Mouse (Mus musculus) intestine, embryonic 14.5 days (tissue): Measurements from ENCODE around the gene Sidt1. TPM values are rescaled to one million over a fixed set of nuclear protein-coding genes. Genes with fewer than 3 reads are reported as not detected.

ENCODE experiments used
- ATAC-seq: fragments of 200-750 bp; cut with Nextera tagmentation; replicated peaks from 2 replicates; pipeline ENCODE4 v1.8.0; 2017; ENCODE audit warnings: low read depth, moderate number of reproducible peaks, moderate TSS enrichment, moderate library complexity; ENCODE audit not compliant: low FRiP score, low TSS enrichment
- DNase-seq: peaks from one replicate; pipeline ENCODE4 v3.0.0-alpha.2; 2018; ENCODE audit warnings: low spot score
- H3K27ac ChIP-seq: fragments of 300-500 bp; sonication (generic); 2 replicates; pipeline ENCODE4 v1.5.1; 2014; ENCODE audit warnings: low read depth, mild to moderate bottlenecking, control low read depth
- H3K27me3 ChIP-seq: fragments of 300-500 bp; sonication (generic); replicated peaks from 2 replicates; pipeline ENCODE4 v1.6.1; 2014; ENCODE audit warnings: low read length, control low read depth; ENCODE audit not compliant: control insufficient read depth, insufficient read depth
- H3K36me3 ChIP-seq: fragments of 300-500 bp; sonication (generic); 2 replicates; pipeline ENCODE4 v1.6.1; 2014; ENCODE audit warnings: low read length, control low read depth; ENCODE audit not compliant: control insufficient read depth, insufficient read depth
- H3K4me1 ChIP-seq: fragments of 300-500 bp; sonication (generic); replicated peaks from 2 replicates; pipeline ENCODE4 v1.6.1; 2014; ENCODE audit warnings: low read length, control low read depth, mixed read lengths; ENCODE audit not compliant: control insufficient read depth, insufficient read depth
- H3K4me2 ChIP-seq: fragments of 300-500 bp; sonication (generic); 2 replicates; pipeline ENCODE4 v1.6.1; 2014; ENCODE audit warnings: low read length
- H3K4me3 ChIP-seq: fragments of 300-500 bp; sonication (generic); 2 replicates; pipeline ENCODE4 v1.5.1; 2014; ENCODE audit warnings: low read depth, low read length, control low read depth, mixed read lengths
- H3K9ac ChIP-seq: fragments of 300-500 bp; sonication (generic); 2 replicates; pipeline ENCODE4 v1.6.1; 2014; ENCODE audit warnings: mild to moderate bottlenecking, low read length
- H3K9me3 ChIP-seq: fragments of 300-500 bp; sonication (generic); 2 replicates; pipeline ENCODE4 v1.6.1; 2016; ENCODE audit warnings: low read length, control low read depth; ENCODE audit not compliant: control insufficient read depth
- WGBS: fragments of 180-500 bp; shearing (Covaris S2); extraction: QIAGEN DNeasy Blood & Tissue Kit; methylation state at CpG from one replicate; pipeline ENCODE4 v1.1.7; 2014; 5-methylcytosine and 5-hydroxymethylcytosine counted together
- polyA plus RNA-seq: library from polyadenylated mRNA; unstranded; fragments of >200 nt; fragmentation: Nextera tagmentation; extraction: Ambion mirVana; gene quantifications from 2 replicates; pipeline ENCODE4 v1.2.1, GENCODE M21; 2014

Gene Sidt1
- polyA plus RNA-seq, 1 experiment from 2014 or later: 1.1 TPM

DNA sequence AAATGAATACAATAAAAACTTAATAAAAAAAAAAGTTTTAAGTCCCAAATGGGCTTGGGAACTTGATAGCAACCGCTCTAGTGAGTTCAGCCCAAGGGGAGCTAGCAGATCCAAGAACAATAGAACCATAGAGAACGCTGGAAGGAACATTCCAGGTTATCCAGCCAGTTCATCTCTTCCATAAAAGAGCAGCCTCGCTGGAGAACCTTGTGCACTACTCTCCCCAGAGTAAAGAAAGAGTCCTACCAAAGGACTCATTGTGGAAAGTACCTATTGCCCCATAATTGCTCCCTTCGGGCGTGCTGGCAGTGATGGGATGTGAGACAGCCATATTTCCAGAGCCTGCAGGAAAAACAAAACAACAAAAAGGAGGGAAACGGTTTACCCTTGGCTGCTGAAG lies 63.4 kb downstream of the Sidt1 start:
- no peak for DNase-seq
- Histone ChIP-seq H3K4me1 (no peaks in the 10 kb centered on the region), H3K27me3 (no peaks in the 10 kb centered on the region), H3K36me3 (no peaks in the 10 kb centered on the region), H3K9me3 (no peaks in the 10 kb centered on the region), H3K4me2 (no peak overlapping the region), H3K9ac (no peak overlapping the region), H3K27ac (no peak overlapping the region), H3K4me3 (no peak overlapping the region)
- WGBS: 77% methylated on average over 6 of the region's 6 CpGs
- ATAC-seq: no peak

DNA sequence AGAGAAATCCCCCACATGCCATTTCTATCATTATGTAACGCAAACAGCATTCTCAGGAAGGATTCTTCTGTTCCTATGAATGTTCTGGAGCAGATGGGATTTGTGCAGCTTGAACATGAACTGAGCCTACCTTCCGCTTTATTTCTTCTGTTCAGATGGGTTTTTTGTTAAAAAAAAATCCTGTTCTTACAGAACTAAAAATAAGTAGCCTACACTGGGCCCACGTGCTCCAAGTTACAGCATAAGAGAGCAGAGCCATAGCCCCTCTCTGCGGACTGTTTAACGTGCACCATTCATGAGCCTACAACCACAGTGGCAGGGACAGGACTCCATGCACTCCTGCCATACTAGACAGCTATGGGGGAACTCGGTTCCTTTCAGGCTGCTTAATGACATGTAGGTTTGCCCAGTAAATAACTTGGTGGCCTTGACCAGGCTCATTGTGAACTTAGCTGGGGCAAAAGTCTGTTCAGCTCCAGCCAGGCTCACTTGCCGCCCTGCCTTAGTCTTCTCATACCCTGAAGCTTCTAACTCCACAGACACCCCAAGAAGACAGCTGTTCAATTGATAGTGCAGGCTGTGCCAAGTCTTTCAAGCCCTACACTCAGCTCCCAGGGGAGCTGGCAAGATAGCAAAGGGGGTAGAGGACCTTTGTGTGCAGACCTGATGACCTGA lies 64.3 kb downstream of the Sidt1 start:
- 89% methylated on average over 7 of the region's 7 CpGs for WGBS
- no peak overlapping the region for H3K4me3 ChIP-seq
- H3K9me3 ChIP-seq: no peaks in the 10 kb centered on the region
- H3K27me3 ChIP-seq: no peaks in the 10 kb centered on the region
- H3K4me1 ChIP-seq: no peaks in the 10 kb centered on the region
- DNase-seq: no peak
- no peaks in the 10 kb centered on the region for H3K36me3 ChIP-seq
- H3K9ac ChIP-seq: no peak overlapping the region
- no peak overlapping the region for H3K4me2 ChIP-seq
- H3K27ac ChIP-seq: no peak overlapping the region
- ATAC-seq: no peak

DNA sequence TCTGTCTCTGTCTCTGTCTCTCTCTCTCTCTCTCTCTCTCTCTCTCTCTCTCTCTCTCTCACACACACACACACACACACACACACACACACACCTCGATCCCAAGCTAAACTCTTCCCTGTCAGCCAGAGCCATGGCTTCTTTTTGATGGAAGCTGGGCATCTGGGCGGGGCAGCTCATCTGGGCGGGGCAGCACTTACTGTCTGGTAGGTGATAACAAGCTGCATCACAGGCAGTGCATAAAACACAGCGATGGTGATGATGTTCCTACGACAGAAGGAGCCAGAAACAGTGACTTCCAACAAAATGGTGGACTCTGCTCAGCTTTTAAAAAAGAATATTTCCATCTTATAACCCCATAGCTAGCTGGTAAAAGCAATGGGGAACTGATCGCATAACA lies 67.4 kb downstream of the Sidt1 start:
- H3K36me3 ChIP-seq: no peaks in the 10 kb centered on the region
- no peaks in the 10 kb centered on the region for H3K27me3 ChIP-seq
- no peak overlapping the region for H3K27ac ChIP-seq
- 83% methylated on average over 6 of the region's 6 CpGs for WGBS
- H3K9me3 ChIP-seq: no peaks in the 10 kb centered on the region
- H3K4me1 ChIP-seq: no peaks in the 10 kb centered on the region
- ATAC-seq (no peak), DNase-seq (no peak)
- H3K4me3 ChIP-seq: no peak overlapping the region
- H3K9ac ChIP-seq: no peak overlapping the region
- no peak overlapping the region for H3K4me2 ChIP-seq

DNA sequence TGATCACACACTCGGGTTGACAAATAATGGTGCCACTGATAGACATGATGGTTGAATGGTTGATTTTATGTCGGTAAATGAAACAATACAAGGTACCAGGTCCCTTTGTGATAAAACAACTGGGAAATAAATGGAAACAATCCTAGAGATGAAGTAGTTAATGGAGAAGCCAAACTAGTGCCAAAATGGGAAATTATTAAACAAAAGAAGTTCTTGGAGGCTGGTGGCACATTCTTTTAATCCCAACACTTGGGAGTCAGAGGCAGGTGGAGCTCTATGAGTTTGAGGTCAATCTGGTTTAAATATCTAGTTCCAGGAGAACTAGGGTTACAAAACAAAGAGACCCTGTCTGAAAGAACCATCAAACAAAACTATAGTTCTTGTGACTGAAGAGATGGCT lies 68.1 kb downstream of the Sidt1 start:
- no peaks in the 10 kb centered on the region for H3K9me3 ChIP-seq
- no peaks in the 10 kb centered on the region for H3K4me1 ChIP-seq
- no peak for ATAC-seq
- H3K4me2 ChIP-seq: no peak overlapping the region
- no peak overlapping the region for H3K27ac ChIP-seq
- no peak for DNase-seq
- no peak overlapping the region for H3K4me3 ChIP-seq
- 68% methylated on average over 2 of the region's 2 CpGs for WGBS
- H3K27me3 ChIP-seq: no peaks in the 10 kb centered on the region
- no peak overlapping the region for H3K9ac ChIP-seq
- H3K36me3 ChIP-seq: no peaks in the 10 kb centered on the region

DNA sequence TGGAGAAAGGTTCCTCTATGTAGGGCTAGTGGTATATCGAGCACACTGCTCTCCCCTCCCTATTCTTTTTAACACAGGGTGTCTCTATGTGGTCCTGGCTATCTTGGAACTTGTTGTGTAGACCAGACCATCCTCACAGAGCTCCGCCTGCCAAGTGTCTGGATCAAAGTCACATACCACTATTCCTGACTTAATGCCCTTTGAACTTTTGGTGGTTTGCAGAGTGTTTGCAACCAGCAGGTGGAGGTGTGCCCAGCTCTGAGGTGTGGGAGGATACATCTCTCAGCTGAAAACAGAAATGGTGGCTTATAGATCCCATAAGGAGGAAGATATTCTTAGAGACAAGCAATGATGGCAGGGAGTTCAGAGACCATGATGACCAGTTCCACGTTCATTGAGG lies 75.5 kb downstream of the Sidt1 start:
- Histone ChIP-seq H3K9me3 (no peaks in the 10 kb centered on the region), H3K27me3 (no peaks in the 10 kb centered on the region), H3K4me3 (no peak overlapping the region), H3K9ac (no peak overlapping the region), H3K4me1 (no peaks in the 10 kb centered on the region), H3K27ac (no peak overlapping the region), H3K36me3 (no peaks in the 10 kb centered on the region), H3K4me2 (no peak overlapping the region)
- 85% methylated on average over 3 of the region's 3 CpGs for WGBS
- ATAC-seq (no peak), DNase-seq (no peak)

DNA sequence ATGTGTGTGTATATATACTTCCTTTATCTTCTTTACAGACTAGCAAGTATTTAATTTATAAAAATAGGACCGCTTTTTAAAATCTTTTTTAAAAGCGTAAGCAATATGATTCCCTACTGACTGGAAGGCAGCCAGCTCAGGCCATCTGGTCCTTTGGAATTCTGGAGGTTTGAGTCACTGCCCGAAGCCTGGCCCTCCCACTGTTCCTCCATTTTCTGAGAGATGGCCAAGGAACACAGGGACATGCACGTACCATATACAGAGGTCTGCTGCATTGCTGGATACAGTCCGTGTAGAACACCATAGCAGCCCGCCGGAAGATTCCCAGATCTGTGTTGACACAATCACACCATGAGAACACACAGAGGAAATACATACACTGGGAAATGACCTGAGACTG lies 78.3 kb downstream of the Sidt1 start:
- DNase-seq: peak; percentile 57
- 68% methylated on average over 7 of the region's 7 CpGs for WGBS

DNA sequence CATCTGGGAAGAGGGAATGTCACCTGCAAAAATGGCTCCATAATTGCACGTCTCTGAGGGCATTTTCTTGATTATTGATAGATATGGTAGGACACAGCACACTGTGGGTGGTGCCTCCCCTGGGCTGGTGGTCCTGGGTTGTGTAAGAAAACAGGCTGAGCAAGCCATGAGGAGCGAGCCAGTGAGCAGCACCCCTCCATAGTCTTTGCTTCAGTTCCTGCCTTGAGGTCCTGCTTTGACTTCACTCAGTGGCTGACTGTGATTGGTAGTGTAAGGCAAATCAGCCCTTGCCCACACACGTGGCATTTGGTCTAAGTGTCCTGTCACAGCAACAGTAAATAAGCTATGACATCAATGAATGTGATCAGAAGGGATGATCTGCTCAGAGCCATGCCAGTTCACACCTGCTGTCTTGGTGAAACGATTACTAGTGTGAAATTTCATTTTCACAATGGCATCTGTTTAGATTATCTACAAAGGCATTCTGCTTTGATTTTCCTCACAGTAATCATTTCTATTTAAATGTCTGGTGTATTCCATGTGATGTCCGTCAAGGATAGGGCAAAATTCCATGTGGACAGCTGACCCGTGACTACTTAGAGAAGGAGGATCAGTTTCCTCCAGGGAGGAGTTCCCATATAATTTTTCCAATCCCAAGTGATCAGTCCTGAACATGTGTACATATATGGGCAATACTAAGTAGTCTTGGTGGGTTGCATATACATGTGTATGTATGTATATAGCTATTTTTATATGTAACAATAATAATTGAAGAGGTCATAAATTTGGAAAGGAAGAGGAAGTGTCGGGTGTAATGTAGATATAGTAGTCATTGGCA lies 79.0 kb downstream of the Sidt1 start:
- ATAC-seq (no peak), DNase-seq (no peak)
- H3K36me3 ChIP-seq: no peaks in the 10 kb centered on the region
- H3K4me1 ChIP-seq: no peaks in the 10 kb centered on the region
- 73% methylated on average over 7 of the region's 7 CpGs for WGBS
- H3K9me3 ChIP-seq: no peaks in the 10 kb centered on the region
- H3K4me2 ChIP-seq: no peak overlapping the region
- no peaks in the 10 kb centered on the region for H3K27me3 ChIP-seq
- H3K27ac ChIP-seq: no peak overlapping the region
- no peak overlapping the region for H3K9ac ChIP-seq
- H3K4me3 ChIP-seq: no peak overlapping the region

More for the DNA sequence above, 78.3 kb downstream of the Sidt1 start:
- Histone ChIP-seq H3K27me3 (no peaks in the 10 kb centered on the region), H3K4me2 (no peak overlapping the region), H3K4me3 (no peak overlapping the region), H3K4me1 (no peaks in the 10 kb centered on the region), H3K27ac (no peak overlapping the region), H3K9me3 (no peaks in the 10 kb centered on the region), H3K36me3 (no peaks in the 10 kb centered on the region), H3K9ac (no peak overlapping the region)
- no peak for ATAC-seq

DNA sequence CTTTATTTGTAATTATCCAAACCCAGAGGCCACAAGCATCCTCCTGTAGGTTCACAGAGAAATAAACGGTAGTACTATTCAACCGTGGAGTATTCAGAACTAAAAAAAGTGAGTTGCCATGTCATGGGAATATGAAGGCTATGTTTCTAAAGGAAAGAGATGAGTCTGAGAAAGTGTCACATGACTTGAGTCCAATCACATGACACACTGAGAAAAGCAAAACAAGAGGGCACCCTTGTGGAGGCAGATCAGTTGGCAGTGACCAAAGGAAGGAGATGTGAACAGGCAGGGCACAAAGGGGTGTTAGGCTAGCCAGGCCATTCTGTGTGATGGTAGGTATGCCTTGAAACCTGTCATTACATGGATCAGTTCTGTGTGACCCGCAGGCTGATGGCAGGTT lies 80.3 kb downstream of the Sidt1 start:
- no peak for ATAC-seq
- Histone ChIP-seq H3K27me3 (no peaks in the 10 kb centered on the region), H3K4me2 (no peak overlapping the region), H3K27ac (no peak overlapping the region), H3K36me3 (no peaks in the 10 kb centered on the region), H3K4me1 (no peaks in the 10 kb centered on the region), H3K9me3 (no peaks in the 10 kb centered on the region), H3K4me3 (no peak overlapping the region), H3K9ac (no peak overlapping the region)
- 90% methylated on average over 3 of the region's 3 CpGs for WGBS
- DNase-seq: no peak

DNA sequence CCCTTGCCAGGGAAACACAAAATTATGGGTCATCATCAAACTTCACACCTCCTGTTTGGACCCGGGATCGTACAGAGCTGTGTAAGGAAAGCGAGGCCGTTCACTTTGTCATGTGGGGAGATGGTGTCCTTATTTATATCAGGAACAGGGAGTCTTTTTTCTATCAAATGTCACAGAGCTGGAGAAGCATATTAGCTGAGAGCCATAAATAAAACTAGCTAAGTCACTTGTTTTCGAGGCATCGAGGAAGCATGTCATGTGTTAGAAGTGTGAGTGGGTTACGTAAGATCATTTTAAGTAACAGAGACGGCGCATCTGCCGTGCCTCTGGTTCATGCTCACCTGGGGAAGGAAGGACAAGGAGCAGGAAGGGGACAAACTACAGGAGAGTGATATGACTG lies 83.0 kb downstream of the Sidt1 start:
- DNase-seq: no peak
- 74% methylated on average over 10 of the region's 10 CpGs for WGBS

More for the DNA sequence above, 83.0 kb downstream of the Sidt1 start:
- Histone ChIP-seq H3K9me3 (0 out of 2 replicates have a peak, but pooled peaks cover 5% of the 10 kb centered on the region), H3K9ac (no peak overlapping the region), H3K27ac (no peak overlapping the region), H3K4me3 (no peak overlapping the region), H3K36me3 (no peaks in the 10 kb centered on the region), H3K4me2 (no peak overlapping the region), H3K4me1 (no peaks in the 10 kb centered on the region), H3K27me3 (no peaks in the 10 kb centered on the region)
- no peak for ATAC-seq
